Mouse (Mus musculus) testis, adult 2 months (tissue): ENCODE results near the gene Gm21969.

ENCODE experiments used
- CTCF ChIP-seq: fragments of 200-500 bp; IDR thresholded peaks from 2 replicates; pipeline ENCODE4 v1.5.1; 2012; ENCODE audit warnings: low read depth, mild to moderate bottlenecking, inconsistent platforms, low read length, moderate library complexity; ENCODE audit not compliant: control insufficient read depth, insufficient read depth, insufficient replicate concordance
- POLR2A ChIP-seq: fragments of 200-500 bp; IDR thresholded peaks from 2 replicates; pipeline ENCODE4 v1.6.1; 2012; ENCODE audit warnings: low read depth, mild to moderate bottlenecking, inconsistent platforms, low read length, moderate library complexity; ENCODE audit not compliant: control insufficient read depth

DNA sequence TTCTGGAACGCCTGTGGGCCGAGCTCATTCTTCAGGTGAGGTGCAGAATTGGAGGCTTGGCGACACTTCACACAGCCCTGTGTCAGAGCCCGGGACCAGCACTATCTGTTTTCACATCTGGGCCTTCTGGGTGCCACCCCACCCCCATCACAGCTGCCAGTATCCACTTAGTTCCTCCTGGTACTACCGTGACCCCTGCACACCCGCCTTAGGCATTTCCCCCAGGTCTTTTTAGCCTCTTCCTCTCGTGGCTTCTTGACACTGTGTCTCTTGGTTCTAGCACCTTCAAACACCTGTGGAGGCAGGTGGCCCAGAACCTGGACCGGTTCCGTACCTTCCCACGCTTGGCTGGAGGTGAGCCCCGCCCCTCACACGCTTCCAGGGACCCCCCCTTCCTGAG is 37.3 kb downstream of the Gm21969 start:
- no peak for TF ChIP-seq CTCF
- no peak for TF ChIP-seq POLR2A
